Mouse (Mus musculus): ENCODE measurements around the gene Gm10974.

DNA sequence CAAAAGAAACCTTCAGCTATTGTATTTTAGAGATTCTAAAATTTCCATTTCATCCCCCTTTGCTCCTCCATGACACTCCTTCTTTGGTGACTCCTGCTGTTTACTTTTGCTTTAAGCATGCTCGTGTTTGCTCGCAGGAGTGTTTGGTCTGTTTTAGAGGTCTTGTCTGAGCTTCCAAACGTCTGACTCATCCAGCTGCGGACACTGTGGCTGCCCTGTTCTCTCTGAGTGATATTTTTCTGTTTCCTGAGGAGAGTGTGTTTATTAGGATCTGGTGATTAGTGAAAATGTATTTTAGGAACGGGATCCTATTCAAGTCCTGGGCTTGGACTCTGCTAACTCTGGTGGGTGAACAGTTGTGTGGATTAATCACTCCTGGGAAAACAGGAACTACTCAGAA lies 26.1 kb upstream of the Gm10974 start:
- no peak for TF ChIP-seq POLR2A (IDR thresholded peaks at IDR 0.05; ENCODE audit: low read depth, low read length)
- no peak for TF ChIP-seq CTCF (IDR thresholded peaks at IDR 0.05; ENCODE audit: borderline replicate concordance, insufficient read depth, low read length)
